Comparison of ENCODE assay signal across 11 mouse cellular contexts in the genomic region with DNA sequence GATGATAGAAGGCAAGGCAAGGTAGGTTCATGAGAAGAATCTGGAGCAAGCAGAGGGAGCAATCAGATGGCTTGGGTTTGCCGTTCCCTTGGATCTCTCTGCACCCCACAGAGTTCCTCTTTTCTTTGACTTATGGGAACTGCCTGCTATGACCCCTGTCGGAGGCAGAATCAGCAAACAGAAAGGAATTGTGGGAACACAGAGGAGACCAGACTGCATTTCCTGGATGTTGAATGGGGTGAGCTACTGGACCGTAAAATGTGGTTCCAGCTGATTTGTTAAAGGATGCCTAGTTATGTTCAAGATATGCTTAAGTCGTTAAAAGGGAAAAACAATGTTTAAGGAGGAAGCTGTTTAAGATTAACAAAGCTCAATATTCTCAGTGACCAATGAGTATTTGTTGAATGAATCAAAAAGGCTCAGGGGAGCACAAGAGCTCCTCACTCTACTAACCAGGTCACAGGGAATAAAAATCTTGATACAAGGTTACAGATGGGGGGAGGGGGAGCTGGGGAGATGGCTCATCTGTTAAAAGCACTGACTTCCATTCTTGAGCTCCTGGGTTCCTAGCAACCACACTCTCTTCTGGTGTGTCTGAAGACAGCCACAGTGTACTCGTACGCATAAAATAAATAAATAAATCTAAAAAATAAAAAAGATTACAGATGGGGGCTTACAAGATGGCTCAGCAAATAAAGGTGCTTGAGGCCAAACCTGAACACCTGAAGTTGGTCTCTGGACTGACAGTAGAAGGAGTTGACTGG. TPM values are rescaled to one million over a fixed set of nuclear protein-coding genes. Genes with fewer than 3 reads are reported as not detected.
DNase-seq lines count a peak whose midpoint lies in the region; ATAC-seq lines count a peak whose summit lies in the region.
"Had no signal": no experiment of that assay in that cellular context is flagged by ENCODE, and none has a peak within 500 bp of the region (broad histone marks: within the 10 kb centered on the region; RNA-seq: fewer than 3 reads in every experiment).

No protein-coding gene starts in this region.

- no peak overlapping the region for H3K4me3 ChIP-seq in neural tube, embryonic 12.5 days
- no peak overlapping the region for H3K4me3 ChIP-seq in neural tube, embryonic 15.5 days (replicated peaks)
- no peak overlapping the region for H3K4me3 ChIP-seq in kidney, embryonic 14.5 days (ENCODE audit: low read length)

- H3K9ac ChIP-seq in neural tube, embryonic 12.5 days, result no peak overlapping the region
- no peak overlapping the region for H3K9ac ChIP-seq in neural tube, embryonic 15.5 days (replicated peaks)
- no peak overlapping the region for H3K9ac ChIP-seq in kidney, embryonic 14.5 days (ENCODE audit: low read depth, low read length)

- peak; percentile 42 for ATAC-seq in neural tube, embryonic 12.5 days (ENCODE audit: low FRiP score, low read depth)
- ATAC-seq in neural tube, embryonic 15.5 days (ENCODE audit: low FRiP score), result no peak
- ATAC-seq in kidney, embryonic 14.5 days (ENCODE audit: low FRiP score, low TSS enrichment), result 0 out of 2 replicates have a peak, but pooled peaks have one; percentile 13

- no peaks in the 10 kb centered on the region for H3K9me3 ChIP-seq in neural tube, embryonic 12.5 days
- H3K9me3 ChIP-seq in neural tube, embryonic 15.5 days (replicated peaks), result no peaks in the 10 kb centered on the region
- H3K9me3 ChIP-seq in kidney, embryonic 14.5 days (ENCODE audit: control insufficient read depth, low read length), result no peaks in the 10 kb centered on the region

- intact Hi-C loops in heart, postnatal 36 days (cut with DNase I), result no loop called here

- H3K4me1 ChIP-seq in neural tube, embryonic 12.5 days, result peaks cover 6% of the 10 kb centered on the region; the same call in 1 of the 2 replicates
- H3K4me1 ChIP-seq in neural tube, embryonic 15.5 days, result peaks cover 8% of the 10 kb centered on the region; the same call in 1 of the 2 replicates
- H3K4me1 ChIP-seq in kidney, embryonic 14.5 days (ENCODE audit: control insufficient read depth, insufficient read depth, low read length), result 0 out of 2 replicates have a peak, but pooled peaks cover 3% of the 10 kb centered on the region

- H3K27me3 ChIP-seq in neural tube, embryonic 12.5 days (replicated peaks), result no peaks in the 10 kb centered on the region
- H3K27me3 ChIP-seq in neural tube, embryonic 15.5 days (replicated peaks), result peaks cover 3% of the 10 kb centered on the region; the same call in 1 of the 2 replicates
- peaks cover 8% of the 10 kb centered on the region; the same call in 1 of the 2 replicates for H3K27me3 ChIP-seq in kidney, embryonic 14.5 days (ENCODE audit: control insufficient read depth, insufficient read depth, low read length)
- no peaks in the 10 kb centered on the region for H3K27me3 ChIP-seq in splenic B cell, adult 2 months (ENCODE audit: control insufficient read depth, insufficient read depth, low read length, poor library complexity, severe bottlenecking)

- WGBS in neural tube, embryonic 12.5 days, result 24% methylated on average over 6 of the region's 6 CpGs
- 12% methylated on average over 6 of the region's 6 CpGs for whole genome bisulfite sequencing in neural tube, embryonic 15.5 days
- WGBS in kidney, embryonic 14.5 days, result 48% methylated on average over 6 of the region's 6 CpGs

- no peaks in the 10 kb centered on the region for H3K36me3 ChIP-seq in neural tube, embryonic 12.5 days
- no peaks in the 10 kb centered on the region for H3K36me3 ChIP-seq in neural tube, embryonic 15.5 days
- no peaks in the 10 kb centered on the region for H3K36me3 ChIP-seq in kidney, embryonic 14.5 days (ENCODE audit: control insufficient read depth, insufficient read depth, low read length)
- H3K36me3 ChIP-seq in splenic B cell, adult 2 months (ENCODE audit: control insufficient read depth, insufficient read depth, low read length, poor library complexity, severe bottlenecking), result no peaks in the 10 kb centered on the region

- no peak overlapping the region for H3K4me2 ChIP-seq in neural tube, embryonic 12.5 days (replicated peaks)
- no peak overlapping the region for H3K4me2 ChIP-seq in neural tube, embryonic 15.5 days
- no peak overlapping the region for H3K4me2 ChIP-seq in kidney, embryonic 14.5 days (replicated peaks; ENCODE audit: low read depth, low read length)

- DNase-seq in heart, adult 18-20 months, result peak; percentile 12 to 37
- DNase-seq in heart, postnatal 36 days, result no peak
- peak; percentile 20 for DNase-seq in splenic B cell, adult 2 months (ENCODE audit: low read depth, low spot score)
- DNase-seq in thymus, adult 18-20 months, result no peak
- DNase-seq in T-cell, adult 2 months (ENCODE audit: low spot score), result no peak
- DNase-seq: gastrocnemius, postnatal 25 days had no signal

- H3K27ac ChIP-seq in neural tube, embryonic 12.5 days, result no peak overlapping the region
- no peak overlapping the region for H3K27ac ChIP-seq in neural tube, embryonic 15.5 days (replicated peaks)
- H3K27ac ChIP-seq in kidney, embryonic 14.5 days (ENCODE audit: low read depth, low read length), result peak overlapping the region; percentile 30; the same call in 1 of the 2 replicates

RNA-seq across cellular contexts. Expression of a gene that starts 17.1 kb away (rescaled TPM):
- not detected for total RNA-seq in heart, adult 18-20 months (2021)
- total RNA-seq in heart, postnatal 36 days (2021), result not detected
- not detected in 2 replicates for polyA plus RNA-seq in neural tube, embryonic 12.5 days (2016; fragmentation: Nextera tagmentation; extraction: Ambion mirVana)
- polyA plus RNA-seq in neural tube, embryonic 15.5 days (2015; fragmentation: Nextera tagmentation; extraction: Ambion mirVana), result 0.05 TPM in 1 of 2 replicates, not detected in the other
- not detected in 2 replicates for polyA plus RNA-seq in kidney, embryonic 14.5 days (2014; fragmentation: Nextera tagmentation; extraction: Ambion mirVana)
- polyA plus RNA-seq: limb, embryonic 11.5 days; lung, embryonic 16.5 days had no signal

RNA-seq across cellular contexts. Expression of a gene that starts 20.3 kb away (rescaled TPM):
- 10 to 100 TPM in 1 of 2 experiments, 1 to 10 TPM in 1; 9.8 to 10.1 TPM for total RNA-seq in heart, adult 18-20 months (2021)
- 10 to 100 TPM; 10.9 to 12.4 TPM for total RNA-seq in heart, postnatal 36 days (2021)
- polyA plus RNA-seq in neural tube, embryonic 12.5 days (2016; fragmentation: Nextera tagmentation; extraction: Ambion mirVana), result 165 and 171 TPM in 2 replicates
- 70.9 and 71.3 TPM in 2 replicates for polyA plus RNA-seq in neural tube, embryonic 15.5 days (2015; fragmentation: Nextera tagmentation; extraction: Ambion mirVana)
- polyA plus RNA-seq in kidney, embryonic 14.5 days (2014; fragmentation: Nextera tagmentation; extraction: Ambion mirVana), result 39.5 and 53.1 TPM in 2 replicates

RNA-seq across cellular contexts. Expression of a gene that starts 21.5 kb away (rescaled TPM):
- 1 to 10 TPM; 2.2 to 2.7 TPM for total RNA-seq in heart, adult 18-20 months (2021)
- 1 to 10 TPM; 8.0 to 8.6 TPM for total RNA-seq in heart, postnatal 36 days (2021)
- polyA plus RNA-seq in neural tube, embryonic 12.5 days (2016; fragmentation: Nextera tagmentation; extraction: Ambion mirVana), result 2.1 TPM in 2 replicates
- 3.8 and 4.0 TPM in 2 replicates for polyA plus RNA-seq in neural tube, embryonic 15.5 days (2015; fragmentation: Nextera tagmentation; extraction: Ambion mirVana)
- 2.8 and 3.5 TPM in 2 replicates for polyA plus RNA-seq in kidney, embryonic 14.5 days (2014; fragmentation: Nextera tagmentation; extraction: Ambion mirVana)

RNA-seq across cellular contexts. Expression of a gene that starts 34.5 kb away (rescaled TPM):
- total RNA-seq in heart, adult 18-20 months (2021), result 10 to 100 TPM; 57.4 to 69.9 TPM
- total RNA-seq in heart, postnatal 36 days (2021), result 10 to 100 TPM; 59.1 to 65.0 TPM
- 293 and 305 TPM in 2 replicates for polyA plus RNA-seq in neural tube, embryonic 12.5 days (2016; fragmentation: Nextera tagmentation; extraction: Ambion mirVana)
- polyA plus RNA-seq in neural tube, embryonic 15.5 days (2015; fragmentation: Nextera tagmentation; extraction: Ambion mirVana), result 378 and 415 TPM in 2 replicates
- polyA plus RNA-seq in kidney, embryonic 14.5 days (2014; fragmentation: Nextera tagmentation; extraction: Ambion mirVana), result 56.0 and 87.0 TPM in 2 replicates

RNA-seq across cellular contexts. Expression of a gene that starts 56.7 kb away (rescaled TPM):
- 100 to 1,000 TPM; 496 to 511 TPM for total RNA-seq in heart, adult 18-20 months (2021)
- total RNA-seq in heart, postnatal 36 days (2021), result 100 to 1,000 TPM; 604 to 624 TPM
- polyA plus RNA-seq in neural tube, embryonic 12.5 days (2016; fragmentation: Nextera tagmentation; extraction: Ambion mirVana), result 14.5 and 14.9 TPM in 2 replicates
- polyA plus RNA-seq in neural tube, embryonic 15.5 days (2015; fragmentation: Nextera tagmentation; extraction: Ambion mirVana), result 57.9 and 63.1 TPM in 2 replicates
- polyA plus RNA-seq in kidney, embryonic 14.5 days (2014; fragmentation: Nextera tagmentation; extraction: Ambion mirVana), result 0.66 and 0.96 TPM in 2 replicates

Comparison
In these comparisons a context has a peak if more than half of its experiments do, and no peak if none do; other contexts are left out.
1. DNase-seq: peak in heart, adult 18-20 months (2 of 2) and splenic B cell, adult 2 months (single experiment); none in heart, postnatal 36 days (0 of 2), thymus, adult 18-20 months (0 of 2) and T-cell, adult 2 months (single experiment).